Mouse (Mus musculus) hindbrain, embryonic 11.5 days (tissue): Measurements from ENCODE around the gene Itih3. TPM values are rescaled to one million over a fixed set of nuclear protein-coding genes. Genes with fewer than 3 reads are reported as not detected.

Experiments
- ATAC-seq: fragments of 200-750 bp; cut with Nextera tagmentation; 2 replicates; pipeline ENCODE4 v1.8.0; 2017; ENCODE audit warnings: mild to moderate bottlenecking, moderate TSS enrichment, moderate library complexity; ENCODE audit not compliant: low FRiP score
- DNase-seq: peaks from one replicate; pipeline ENCODE4 v3.0.0-alpha.2; 2015; ENCODE audit warnings: low spot score
- H3K27ac ChIP-seq: fragments of 300-500 bp; sonication (generic); 2 replicates; pipeline ENCODE4 v1.5.1; 2014; ENCODE audit warnings: mild to moderate bottlenecking, low read depth, low read length
- H3K27me3 ChIP-seq: fragments of 300-500 bp; sonication (generic); 2 replicates; pipeline ENCODE4 v1.6.1; 2014; ENCODE audit warnings: mild to moderate bottlenecking, low read length, moderate library complexity, mixed read lengths; ENCODE audit not compliant: control insufficient read depth, insufficient read depth
- H3K36me3 ChIP-seq: fragments of 300-500 bp; sonication (generic); 2 replicates; pipeline ENCODE4 v1.6.1; 2014; ENCODE audit warnings: mild to moderate bottlenecking, low read length, moderate library complexity, mixed read lengths; ENCODE audit not compliant: control insufficient read depth, insufficient read depth
- H3K4me1 ChIP-seq: fragments of 300-500 bp; sonication (generic); replicated peaks from 2 replicates; pipeline ENCODE4 v1.6.1; 2014; ENCODE audit warnings: low read length, mixed read lengths; ENCODE audit not compliant: control insufficient read depth, insufficient read depth
- H3K4me2 ChIP-seq: fragments of 300-500 bp; sonication (generic); replicated peaks from 2 replicates; pipeline ENCODE4 v1.6.1; 2014; ENCODE audit warnings: mild to moderate bottlenecking, low read depth, low read length
- H3K4me3 ChIP-seq: fragments of 300-500 bp; sonication (generic); 2 replicates; pipeline ENCODE4 v1.5.1; 2014; ENCODE audit warnings: low read depth, low read length
- H3K9ac ChIP-seq: fragments of 300-500 bp; sonication (generic); 2 replicates; pipeline ENCODE4 v1.6.1; 2014; ENCODE audit warnings: low read depth, low read length
- H3K9me3 ChIP-seq: fragments of 300-500 bp; sonication (generic); 2 replicates; pipeline ENCODE4 v1.6.1; 2016; ENCODE audit warnings: low read length; ENCODE audit not compliant: control insufficient read depth
- WGBS: fragments of 180-500 bp; shearing (Covaris S2); extraction: QIAGEN DNeasy Blood & Tissue Kit; methylation state at CpG from one replicate; pipeline ENCODE4 v1.1.7; 2014; 5-methylcytosine and 5-hydroxymethylcytosine counted together
- polyA plus RNA-seq: library from polyadenylated mRNA; unstranded; fragments of >200 nt; fragmentation: Nextera tagmentation; extraction: Ambion mirVana; gene quantifications from 2 replicates; pipeline ENCODE4 v1.2.1, GENCODE M21; 2014

The Itih3 gene
- polyA plus RNA-seq, 1 experiment from 2014 or later, result not detected

DNA sequence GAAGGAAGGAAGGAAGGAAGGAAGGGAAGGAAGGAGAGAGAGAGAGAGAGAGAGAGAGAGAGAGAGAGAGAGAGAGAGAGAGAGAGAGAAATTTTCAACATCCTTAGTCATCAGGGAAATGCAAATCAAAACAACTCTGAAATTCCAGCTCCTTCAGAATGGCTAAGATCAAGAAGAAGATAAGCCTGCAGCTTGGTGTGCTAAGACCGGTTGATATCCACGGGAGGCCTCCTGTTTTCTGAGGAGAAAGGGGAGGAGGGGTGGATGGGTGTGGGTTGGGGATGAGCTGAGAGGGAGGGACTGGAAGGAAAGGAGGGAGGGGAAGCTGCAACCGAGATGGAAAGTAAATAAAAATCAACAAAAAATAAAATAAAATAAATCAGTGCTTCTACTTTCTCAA lies 38.3 kb downstream of the Itih3 start:
- H3K4me1 ChIP-seq, result no peaks in the 10 kb centered on the region
- no peak overlapping the region for H3K27ac ChIP-seq
- no peaks in the 10 kb centered on the region for H3K27me3 ChIP-seq
- H3K9ac ChIP-seq, result no peak overlapping the region
- ATAC-seq (no peak), DNase-seq (no peak)
- H3K4me3 ChIP-seq, result no peak overlapping the region
- H3K36me3 ChIP-seq, result no peaks in the 10 kb centered on the region
- no peaks in the 10 kb centered on the region for H3K9me3 ChIP-seq
- H3K4me2 ChIP-seq, result no peak overlapping the region
- 22% methylated on average over 3 of the region's 3 CpGs for WGBS

DNA sequence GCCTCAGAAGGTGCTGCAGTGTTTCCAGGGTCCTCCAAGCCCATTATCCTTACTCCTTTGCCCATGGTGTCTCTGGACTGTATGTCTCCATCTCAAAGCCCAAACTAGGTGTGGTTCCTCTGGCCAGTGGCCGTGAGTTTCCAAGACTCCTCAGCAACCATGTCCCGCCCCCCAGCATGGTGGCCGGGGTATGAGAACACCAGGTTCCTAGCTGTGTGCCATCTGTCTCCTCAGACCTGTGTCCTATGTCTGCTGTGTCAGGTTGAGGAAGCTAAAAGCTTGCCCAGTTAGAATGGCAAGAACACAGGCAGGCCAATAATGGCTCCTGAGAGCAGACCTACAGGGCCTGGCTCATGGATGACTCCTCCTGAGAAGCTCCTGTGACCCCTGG lies 41.8 kb downstream of the Itih3 start:
- ATAC-seq, result no peak

DNA sequence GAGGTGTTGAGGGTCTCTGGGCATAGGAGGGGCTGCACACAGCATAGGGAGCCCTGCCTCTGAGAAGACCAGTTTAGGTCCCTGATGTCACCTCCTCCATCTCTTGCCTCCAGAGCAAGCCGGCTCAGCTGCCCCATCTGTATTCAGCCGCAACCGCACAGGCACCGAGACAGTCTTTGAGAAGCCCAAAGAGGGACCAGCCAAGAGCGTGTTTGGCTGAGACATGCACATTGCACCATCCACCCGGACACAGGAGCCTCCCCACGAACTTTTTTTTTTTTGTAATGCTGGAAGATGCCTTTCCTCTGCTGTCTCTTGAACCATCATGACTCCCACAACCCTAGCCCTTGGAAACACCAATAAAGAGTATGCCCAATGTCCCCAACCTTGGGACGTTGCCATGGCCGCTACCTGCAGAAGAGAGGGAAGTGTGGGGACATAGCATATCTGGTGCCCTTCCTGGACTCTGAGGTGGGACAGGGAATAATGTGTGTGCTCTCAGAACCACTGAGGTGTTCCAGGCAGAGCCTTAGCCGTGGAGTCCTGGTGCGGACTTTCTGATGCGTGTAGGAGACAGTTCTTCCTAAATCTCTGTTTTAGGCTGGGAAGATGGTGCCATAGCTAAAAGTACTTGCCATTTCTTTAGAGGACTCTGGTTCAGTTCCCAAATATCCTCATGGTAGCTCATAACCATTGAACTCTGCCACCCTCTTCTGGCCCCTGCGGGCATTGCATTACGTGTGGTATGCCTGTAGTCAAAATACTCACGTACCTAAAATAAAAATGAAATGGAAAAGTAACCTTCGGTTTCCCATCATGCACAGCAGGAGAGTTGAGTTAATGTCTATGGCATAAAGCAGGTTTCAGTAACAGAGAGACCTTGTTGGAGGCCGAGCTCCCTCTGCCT lies 42.5 kb downstream of the Itih3 start:
- WGBS, result 85% methylated on average over 17 of the region's 17 CpGs

More for the DNA sequence above, 41.8 kb downstream of the Itih3 start:
- 95% methylated on average over 3 of the region's 3 CpGs for WGBS
- H3K4me1 ChIP-seq, result no peaks in the 10 kb centered on the region
- no peaks in the 10 kb centered on the region for H3K9me3 ChIP-seq
- no peaks in the 10 kb centered on the region for H3K36me3 ChIP-seq
- H3K4me2 ChIP-seq, result no peak overlapping the region
- H3K4me3 ChIP-seq, result no peak overlapping the region
- DNase-seq, result no peak
- no peak overlapping the region for H3K27ac ChIP-seq
- H3K9ac ChIP-seq, result no peak overlapping the region
- no peaks in the 10 kb centered on the region for H3K27me3 ChIP-seq

DNA sequence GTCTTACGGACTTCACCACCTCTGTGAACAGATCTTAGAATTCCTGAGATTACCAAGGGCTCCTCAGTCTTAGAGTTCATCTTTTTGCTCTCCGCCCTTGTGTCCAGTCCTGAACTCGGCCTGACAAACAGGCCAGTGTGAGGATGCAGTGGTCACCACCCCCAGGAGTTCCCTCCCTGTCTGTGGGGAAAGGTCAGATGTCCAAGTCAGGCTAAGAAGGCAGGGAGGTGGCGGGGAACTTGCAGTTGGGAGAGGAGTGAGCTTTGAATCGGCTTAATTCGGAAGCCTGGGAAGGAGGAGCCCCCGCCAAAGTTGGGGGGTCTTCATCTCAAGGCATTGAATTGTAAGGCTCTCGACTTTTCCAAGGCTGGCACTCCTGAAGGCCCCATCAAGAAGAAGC lies 43.3 kb downstream of the Itih3 start:
- 80% methylated on average over 8 of the region's 8 CpGs for WGBS
- no peaks in the 10 kb centered on the region for H3K36me3 ChIP-seq

More for the DNA sequence above, 42.5 kb downstream of the Itih3 start:
- no peak overlapping the region for H3K9ac ChIP-seq
- H3K4me2 ChIP-seq, result no peak overlapping the region
- no peak overlapping the region for H3K27ac ChIP-seq
- H3K27me3 ChIP-seq, result no peaks in the 10 kb centered on the region
- DNase-seq (peak; percentile 46), ATAC-seq (no peak)
- no peaks in the 10 kb centered on the region for H3K36me3 ChIP-seq
- no peak overlapping the region for H3K4me3 ChIP-seq
- H3K9me3 ChIP-seq, result no peaks in the 10 kb centered on the region
- H3K4me1 ChIP-seq, result no peaks in the 10 kb centered on the region

DNA sequence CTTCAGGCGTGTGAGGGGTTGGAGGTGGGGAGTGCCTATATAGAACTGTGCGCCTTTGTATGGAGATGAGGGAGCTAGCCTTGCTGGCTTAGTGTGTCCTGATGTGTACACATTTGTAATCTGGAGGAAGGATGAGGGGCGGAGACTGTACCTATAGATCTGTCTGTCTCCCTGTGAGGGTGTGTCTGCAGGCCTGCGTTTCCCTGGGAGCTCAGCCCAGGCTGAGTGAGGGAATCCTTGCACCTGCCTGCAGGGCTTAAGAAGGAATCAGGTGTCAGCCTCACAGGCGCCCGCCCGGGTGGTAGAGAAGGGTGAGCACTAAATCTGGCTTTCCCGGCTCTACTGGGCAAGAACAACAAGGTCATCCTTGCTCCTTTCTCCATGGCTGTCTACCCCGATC lies 43.8 kb downstream of the Itih3 start:
- WGBS, result 73% methylated on average over 9 of the region's 9 CpGs

More for the DNA sequence above, 43.3 kb downstream of the Itih3 start:
- H3K9ac ChIP-seq, result no peak overlapping the region
- H3K27me3 ChIP-seq, result no peaks in the 10 kb centered on the region
- H3K4me2 ChIP-seq, result no peak overlapping the region
- DNase-seq (no peak), ATAC-seq (no peak)
- H3K27ac ChIP-seq, result no peak overlapping the region
- no peaks in the 10 kb centered on the region for H3K9me3 ChIP-seq
- no peaks in the 10 kb centered on the region for H3K4me1 ChIP-seq
- H3K4me3 ChIP-seq, result no peak overlapping the region

DNA sequence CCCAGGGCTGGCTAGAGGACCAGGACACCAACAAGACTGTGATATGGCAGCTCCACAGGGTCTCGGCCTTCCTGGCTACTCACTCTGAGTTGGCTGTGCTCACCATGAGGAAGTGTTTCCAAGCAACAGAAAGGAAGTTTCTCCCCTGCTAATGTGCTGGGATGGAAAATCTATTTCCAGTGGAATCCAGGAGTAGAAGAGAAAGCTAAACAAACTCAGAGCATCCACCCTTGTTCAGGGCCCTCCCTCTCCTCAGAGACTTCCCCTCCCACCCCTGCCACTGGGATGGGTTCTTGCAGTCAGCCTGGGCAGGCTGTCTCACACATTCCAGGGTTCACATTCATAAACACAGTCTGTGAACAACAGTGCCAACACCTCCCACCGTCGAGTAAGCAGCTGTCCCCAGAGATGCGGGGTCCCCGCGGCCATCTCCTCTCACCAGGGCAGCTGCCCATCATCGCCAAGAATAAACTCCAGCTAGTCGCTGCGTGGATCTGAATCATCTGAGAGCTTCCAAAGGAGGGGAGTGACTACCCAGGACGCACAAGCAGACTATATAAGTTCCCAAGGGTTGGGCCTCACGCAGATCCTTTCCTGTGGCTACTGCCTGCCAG lies 44.5 kb downstream of the Itih3 start, which contains the start of gene Mustn1:
TSS of gene Mustn1 (plus strand) at position 243 of the 614 bp plus-strand sequence.
- Histone ChIP-seq H3K27ac (no peak within 1 kb of the TSS), H3K9ac (no peak within 1 kb of the TSS), H3K4me2 (no peak within 1 kb of the TSS), H3K36me3 (no peaks in the 10 kb centered on the region), H3K27me3 (no peaks in the 10 kb centered on the region), H3K9me3 (no peaks in the 10 kb centered on the region), H3K4me3 (no peak within 1 kb of the TSS), H3K4me1 (no peaks in the 10 kb centered on the region)
- no peak for ATAC-seq
- 77% methylated on average over 11 of the region's 11 CpGs for WGBS
- no peak for DNase-seq

More for the DNA sequence above, 43.8 kb downstream of the Itih3 start:
- ATAC-seq (no peak), DNase-seq (no peak)
- Histone ChIP-seq H3K9me3 (no peaks in the 10 kb centered on the region), H3K36me3 (no peaks in the 10 kb centered on the region), H3K27ac (no peak overlapping the region), H3K4me1 (no peaks in the 10 kb centered on the region), H3K27me3 (no peaks in the 10 kb centered on the region), H3K9ac (no peak overlapping the region), H3K4me3 (no peak overlapping the region), H3K4me2 (no peak overlapping the region)

DNA sequence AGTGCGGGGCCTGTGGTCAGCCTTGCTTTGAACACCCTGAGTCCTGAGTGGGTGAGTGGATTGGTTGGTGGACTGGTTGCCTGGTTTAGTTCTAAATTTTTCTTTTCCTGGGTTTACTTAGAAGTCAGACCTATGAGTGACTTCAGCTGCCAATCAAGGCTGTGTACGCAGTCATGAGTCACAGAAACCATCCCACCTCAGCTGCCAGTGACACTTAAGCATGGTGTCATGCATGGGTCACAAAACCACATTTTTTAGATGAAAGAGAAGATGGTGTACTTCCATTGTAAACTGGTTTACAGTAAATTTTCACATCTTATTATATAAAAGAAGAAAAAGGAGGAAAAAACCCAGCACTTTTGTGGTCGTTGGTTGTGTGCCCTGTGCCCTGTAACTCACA lies 45.7 kb downstream of the Itih3 start:
- Histone ChIP-seq H3K4me3 (no peak overlapping the region), H3K9ac (no peak overlapping the region), H3K9me3 (no peaks in the 10 kb centered on the region), H3K27ac (no peak overlapping the region), H3K4me1 (no peaks in the 10 kb centered on the region), H3K36me3 (no peaks in the 10 kb centered on the region; the same call in 1 of the 2 replicates), H3K27me3 (no peaks in the 10 kb centered on the region), H3K4me2 (no peak overlapping the region)
- DNase-seq, result no peak
- no peak for ATAC-seq
- 94% methylated on average over 3 of the region's 3 CpGs for WGBS

DNA sequence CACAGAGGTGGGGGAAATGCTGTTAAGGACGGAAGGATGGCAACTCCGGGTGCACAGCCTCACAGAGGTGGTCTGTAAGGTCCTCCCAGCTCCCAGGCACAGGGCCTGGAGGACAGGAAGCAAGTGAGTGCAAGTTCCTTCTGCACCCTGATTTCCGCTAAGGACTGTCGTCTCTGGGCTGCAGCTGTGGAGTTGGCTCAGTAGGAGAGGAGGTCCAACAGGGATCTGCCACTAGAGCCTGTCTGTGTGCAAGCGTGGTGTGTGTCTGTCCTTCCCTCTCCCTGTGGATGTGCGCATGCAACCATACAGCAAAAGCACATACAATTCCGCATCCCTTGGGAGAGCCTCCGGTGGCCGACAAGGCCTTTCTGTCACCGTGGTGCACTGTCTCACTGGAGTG lies 47.1 kb downstream of the Itih3 start:
- Histone ChIP-seq H3K27ac (no peak overlapping the region), H3K36me3 (no peaks in the 10 kb centered on the region; the same call in 1 of the 2 replicates), H3K4me2 (no peak overlapping the region), H3K4me3 (no peak overlapping the region), H3K4me1 (no peaks in the 10 kb centered on the region), H3K27me3 (no peaks in the 10 kb centered on the region), H3K9ac (no peak overlapping the region), H3K9me3 (no peaks in the 10 kb centered on the region)
- no peak for DNase-seq
- 90% methylated on average over 10 of the region's 10 CpGs for WGBS
- ATAC-seq, result no peak
